Mouse (Mus musculus) lung, adult 2 months (tissue): ENCODE measurements around the gene Olfr1394.

Experiments
- CTCF ChIP-seq: fragments of 200-500 bp; IDR thresholded peaks from 2 replicates; pipeline ENCODE4 v1.5.1; 2011; ENCODE audit warnings: mild to moderate bottlenecking, low read length, control low read depth; ENCODE audit not compliant: insufficient read depth
- POLR2A ChIP-seq: fragments of 200-500 bp; IDR thresholded peaks from 2 replicates; pipeline ENCODE4 v1.6.1; 2011; ENCODE audit warnings: low read depth, mild to moderate bottlenecking, control low read depth, low read length, borderline replicate concordance; ENCODE audit errors: extremely low read depth

GRCm38 (mm10) chr11:49108833-49109232 is 45.3 kb upstream of the Olfr1394 start:
- TF ChIP-seq POLR2A (no peak), CTCF (peak; percentile 69)
